Mouse (Mus musculus): ENCODE results near the gene Ripor2.
"Not testable (repeated sequence)": the region's sequence is repeated elsewhere in the genome, so short reads cannot be mapped to it uniquely, and the experiment has no call there.

- TF ChIP-seq CTCF, EP300 (IDR thresholded peaks at IDR 0.05; ENCODE audit: low read depth): not testable (repeated sequence)
These were observed 185.8 kb downstream of the Ripor2 start for GRCm38 (mm10) chr13:24767809-24768208.
